Mouse (Mus musculus) lung, postnatal 0 days (tissue): Measurements from ENCODE around the gene Igflr1.

Experiments used
- CTCF ChIP-seq: IDR thresholded peaks from 2 replicates; pipeline ENCODE4 v1.5.1; 2016; ENCODE audit warnings: antibody characterized with exemption, mild to moderate bottlenecking
- EP300 ChIP-seq: IDR thresholded peaks from 2 replicates; pipeline ENCODE4 v1.6.1; 2016; ENCODE audit warnings: antibody characterized with exemption, mild to moderate bottlenecking, control low read depth

DNA sequence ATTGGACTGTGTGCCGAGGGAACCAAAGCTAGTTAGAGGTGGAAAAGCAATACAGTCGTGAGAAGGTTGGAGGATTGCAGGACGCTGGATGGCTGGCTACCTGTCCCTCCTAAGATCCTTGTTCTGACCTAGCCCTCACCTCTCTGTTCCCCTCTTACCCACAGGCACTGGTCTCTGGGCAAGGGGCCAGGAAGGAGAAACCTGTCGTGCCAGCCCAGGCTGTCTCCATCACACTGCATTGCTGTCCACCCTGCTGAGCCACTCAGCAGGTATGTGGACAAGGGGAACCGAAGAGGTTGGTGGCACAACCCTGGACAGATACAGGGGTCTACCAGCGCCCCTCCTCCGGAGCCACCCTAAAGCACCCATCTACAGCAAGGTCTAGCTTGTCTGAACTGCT, 35.4 kb downstream of the Igflr1 start:
- TF ChIP-seq CTCF (no peak), EP300 (peak; percentile 72)
